Mouse (Mus musculus) hindbrain, embryonic 16.5 days (tissue): ENCODE results near the gene Ccr7. TPM values are rescaled to one million over a fixed set of nuclear protein-coding genes. Genes with fewer than 3 reads are reported as not detected.

Source experiments
- ATAC-seq: fragments of 200-750 bp; cut with Nextera tagmentation; 2 replicates; pipeline ENCODE4 v1.8.0; 2017; ENCODE audit warnings: moderate TSS enrichment, moderate library complexity
- H3K27ac ChIP-seq: fragments of 300-500 bp; sonication (generic); 2 replicates; pipeline ENCODE4 v1.5.1; 2014; ENCODE audit warnings: low read depth, mild to moderate bottlenecking, control low read depth, low read length, moderate library complexity
- H3K27me3 ChIP-seq: fragments of 300-500 bp; sonication (generic); replicated peaks from 2 replicates; pipeline ENCODE4 v1.6.1; 2014; ENCODE audit warnings: low read length; ENCODE audit not compliant: control insufficient read depth, insufficient read depth
- H3K36me3 ChIP-seq: fragments of 300-500 bp; sonication (generic); 2 replicates; pipeline ENCODE4 v1.6.1; 2014; ENCODE audit warnings: mild to moderate bottlenecking, low read length, moderate library complexity, mixed read lengths; ENCODE audit not compliant: control insufficient read depth, insufficient read depth
- H3K4me1 ChIP-seq: fragments of 300-500 bp; sonication (generic); 2 replicates; pipeline ENCODE4 v1.6.1; 2014; ENCODE audit warnings: low read depth, low read length; ENCODE audit not compliant: control insufficient read depth, insufficient read depth
- H3K4me2 ChIP-seq: fragments of 300-500 bp; sonication (generic); 2 replicates; pipeline ENCODE4 v1.6.1; 2014; ENCODE audit warnings: mild to moderate bottlenecking, low read length, control low read depth, moderate library complexity
- H3K4me3 ChIP-seq: fragments of 300-500 bp; sonication (generic); 2 replicates; pipeline ENCODE4 v1.5.1; 2014; ENCODE audit warnings: mild to moderate bottlenecking, low read length, control low read depth, moderate library complexity
- H3K9ac ChIP-seq: fragments of 300-500 bp; sonication (generic); 2 replicates; pipeline ENCODE4 v1.6.1; 2014; ENCODE audit warnings: low read depth, mild to moderate bottlenecking, control low read depth, low read length, moderate library complexity
- H3K9me3 ChIP-seq: fragments of 300-500 bp; sonication (generic); 2 replicates; pipeline ENCODE4 v1.6.1; 2014; ENCODE audit warnings: mild to moderate bottlenecking, low read length, moderate library complexity; ENCODE audit not compliant: control insufficient read depth
- WGBS: fragments of 180-500 bp; shearing (Covaris S2); extraction: QIAGEN DNeasy Blood & Tissue Kit; methylation state at CpG from one replicate; pipeline ENCODE4 v1.1.7; 2014; 5-methylcytosine and 5-hydroxymethylcytosine counted together
- polyA plus RNA-seq: library from polyadenylated mRNA; unstranded; fragments of >200 nt; fragmentation: Nextera tagmentation; extraction: Ambion mirVana; gene quantifications from 2 replicates; pipeline ENCODE4 v1.2.1, GENCODE M21; 2015

Gene Ccr7
- polyA plus RNA-seq, 1 experiment from 2014 or later: not detected

DNA sequence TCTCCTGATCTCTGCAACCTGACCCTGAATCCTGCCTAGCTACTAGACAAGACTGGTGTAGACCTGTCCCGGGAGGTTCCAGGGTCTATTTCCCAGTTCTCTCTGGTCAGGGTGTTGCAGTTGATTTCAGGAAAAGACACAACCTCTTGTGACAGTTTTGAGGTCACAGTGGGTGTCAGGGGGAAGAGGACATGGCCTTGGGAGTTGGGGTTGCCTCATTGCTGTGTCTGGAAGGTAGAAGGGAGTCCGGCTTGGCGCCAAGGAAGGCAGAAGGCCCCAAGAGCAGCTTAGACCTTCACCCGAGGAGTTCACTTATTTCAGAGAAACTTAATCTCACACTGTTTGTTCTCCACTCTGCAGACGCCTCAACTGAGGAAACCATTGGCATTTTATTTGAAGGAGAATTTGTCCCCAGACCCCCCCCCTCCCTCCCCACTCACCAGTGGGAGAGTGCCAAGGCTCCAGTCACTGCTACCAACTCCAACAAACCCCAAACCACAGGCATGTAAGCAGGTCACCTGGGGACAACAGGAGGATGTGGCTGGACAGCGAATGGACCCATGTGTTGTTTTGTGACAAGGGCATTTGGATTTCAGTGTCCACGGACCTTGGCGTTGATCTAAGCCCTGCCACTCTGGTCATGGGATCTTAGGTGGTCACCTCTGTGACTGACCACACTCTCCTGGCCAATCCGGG lies 52.2 kb downstream of the Ccr7 start:
- H3K36me3 ChIP-seq: no peaks in the 10 kb centered on the region
- H3K27me3 ChIP-seq: no peaks in the 10 kb centered on the region
- H3K9me3 ChIP-seq: no peaks in the 10 kb centered on the region
- H3K4me1 ChIP-seq: no peaks in the 10 kb centered on the region
- 89% methylated on average over 9 of the region's 9 CpGs for WGBS
- ATAC-seq: no peak
- no peak overlapping the region for H3K9ac ChIP-seq
- H3K4me2 ChIP-seq: no peak overlapping the region
- H3K4me3 ChIP-seq: no peak overlapping the region
- no peak overlapping the region for H3K27ac ChIP-seq

- Histone ChIP-seq H3K4me2 (no peak overlapping the region), H3K4me1 (no peaks in the 10 kb centered on the region), H3K36me3 (no peaks in the 10 kb centered on the region), H3K4me3 (no peak overlapping the region), H3K27ac (no peak overlapping the region), H3K27me3 (no peaks in the 10 kb centered on the region), H3K9me3 (no peaks in the 10 kb centered on the region), H3K9ac (no peak overlapping the region)
- WGBS: 89% methylated on average over 8 of the region's 8 CpGs
- ATAC-seq: no peak
Observed at GRCm38 (mm10) chr11:99101693-99102092, 53.2 kb downstream of the Ccr7 start.

DNA sequence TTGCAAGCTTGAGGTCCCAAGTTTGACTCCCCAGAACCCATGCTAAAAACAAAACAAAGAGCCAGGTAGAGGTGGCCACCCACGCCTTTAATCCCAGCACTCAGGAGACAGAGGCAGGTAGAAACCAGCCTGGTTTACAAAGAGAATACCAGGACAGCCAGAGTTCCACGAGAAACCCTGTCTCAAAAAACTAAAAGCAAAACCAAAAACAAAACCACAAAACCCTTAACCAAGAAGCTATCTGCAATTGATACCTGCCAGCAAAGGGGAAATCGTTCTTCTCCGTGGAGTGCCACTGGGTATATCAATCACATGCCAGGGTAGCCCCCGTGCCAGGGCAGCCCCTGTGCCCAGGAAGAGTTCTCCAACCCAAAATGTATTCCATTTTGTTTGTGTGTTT lies 54.7 kb downstream of the Ccr7 start:
- WGBS: 83% methylated on average over 5 of the region's 5 CpGs
- no peak for ATAC-seq
- Histone ChIP-seq H3K4me2 (no peak overlapping the region), H3K36me3 (no peaks in the 10 kb centered on the region), H3K27ac (no peak overlapping the region), H3K9me3 (no peaks in the 10 kb centered on the region), H3K9ac (no peak overlapping the region), H3K4me3 (no peak overlapping the region), H3K4me1 (no peaks in the 10 kb centered on the region), H3K27me3 (no peaks in the 10 kb centered on the region)

DNA sequence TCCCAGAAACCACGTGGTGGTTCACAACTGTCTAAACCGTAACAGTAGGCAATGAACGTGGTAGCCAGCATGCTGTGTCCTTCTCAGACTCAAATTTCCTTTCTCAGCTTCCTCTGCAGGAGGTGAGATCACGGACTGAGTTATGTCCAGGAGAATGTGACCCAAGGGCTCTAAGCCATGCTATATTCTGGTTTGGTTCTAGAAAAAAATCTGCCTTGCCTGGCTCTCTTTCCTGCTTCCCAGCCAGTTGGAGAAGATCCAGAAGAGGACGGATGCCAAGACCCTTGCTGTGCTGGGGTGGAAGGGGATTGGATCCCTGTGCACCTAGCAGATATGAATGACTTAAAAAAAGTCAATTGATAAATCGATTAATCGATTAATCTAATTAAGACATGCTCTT lies 55.4 kb downstream of the Ccr7 start:
- H3K36me3 ChIP-seq: no peaks in the 10 kb centered on the region
- WGBS: 76% methylated on average over 7 of the region's 7 CpGs
- H3K9ac ChIP-seq: no peak overlapping the region
- H3K4me1 ChIP-seq: no peaks in the 10 kb centered on the region
- H3K4me2 ChIP-seq: no peak overlapping the region
- no peak overlapping the region for H3K4me3 ChIP-seq
- H3K27me3 ChIP-seq: no peaks in the 10 kb centered on the region
- no peak for ATAC-seq
- no peaks in the 10 kb centered on the region for H3K9me3 ChIP-seq
- no peak overlapping the region for H3K27ac ChIP-seq

DNA sequence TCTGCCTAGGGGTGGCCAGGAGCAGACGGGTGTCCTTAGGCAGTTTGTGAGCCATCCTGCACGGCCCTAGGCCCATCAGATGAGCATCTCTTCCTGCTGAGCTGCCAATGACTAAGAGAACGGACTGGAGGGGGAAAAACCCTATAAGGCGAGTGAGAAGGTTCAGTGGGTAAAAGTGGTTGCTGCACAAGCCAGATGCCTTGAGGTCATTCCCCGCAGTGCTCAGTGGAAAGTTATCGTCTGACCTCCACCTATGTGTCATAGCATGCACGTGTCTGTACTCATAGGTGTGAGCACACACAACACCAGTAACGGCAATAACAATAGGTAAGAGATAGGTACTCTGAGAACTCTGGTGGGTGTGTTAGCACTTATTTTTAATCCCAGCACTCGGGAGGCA lies 56.0 kb downstream of the Ccr7 start:
- H3K27me3 ChIP-seq: no peaks in the 10 kb centered on the region
- no peak overlapping the region for H3K4me2 ChIP-seq
- no peak overlapping the region for H3K9ac ChIP-seq
- no peak for ATAC-seq
- no peaks in the 10 kb centered on the region for H3K4me1 ChIP-seq
- no peaks in the 10 kb centered on the region for H3K9me3 ChIP-seq
- no peak overlapping the region for H3K27ac ChIP-seq
- H3K4me3 ChIP-seq: no peak overlapping the region
- 88% methylated on average over 9 of the region's 9 CpGs for WGBS
- H3K36me3 ChIP-seq: no peaks in the 10 kb centered on the region

DNA sequence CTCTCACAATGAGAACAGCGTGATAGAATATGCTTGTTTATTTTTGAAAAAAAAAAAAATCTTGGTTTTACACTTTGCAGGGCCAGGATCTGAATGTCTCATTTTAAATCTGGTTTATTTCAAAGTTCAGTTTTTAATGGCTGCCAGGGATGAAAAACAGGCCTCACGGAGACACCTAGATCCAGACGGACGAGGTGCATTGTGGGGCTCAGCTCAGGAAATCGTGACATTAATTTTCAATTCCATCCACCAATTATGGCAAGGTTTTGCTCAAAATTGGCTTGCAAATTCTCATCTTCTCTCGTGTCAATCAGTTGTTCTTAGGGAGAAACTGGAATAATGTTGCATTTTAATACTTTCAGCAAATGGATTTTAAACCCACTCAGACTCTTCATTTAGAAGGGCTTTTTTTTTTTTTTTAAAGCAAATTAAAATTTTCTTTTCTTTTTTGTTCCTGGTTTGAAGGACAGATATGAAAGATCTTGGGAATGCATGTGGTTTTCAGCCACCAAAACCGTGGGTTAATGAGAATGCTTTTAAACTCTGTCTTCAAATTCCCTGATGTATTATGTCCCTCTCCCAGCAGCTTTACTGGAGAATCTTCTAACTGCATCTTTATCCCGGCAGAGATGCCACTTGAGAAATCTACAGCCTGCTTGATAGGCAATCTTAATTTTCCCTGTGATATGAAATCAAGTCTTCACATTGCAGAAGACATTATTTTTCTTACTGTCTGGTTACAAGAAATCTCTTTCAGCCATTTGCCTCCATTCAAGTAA lies 57.7 kb downstream of the Ccr7 start:
- Histone ChIP-seq H3K4me3 (no peak overlapping the region), H3K27ac (no peak overlapping the region), H3K4me2 (no peak overlapping the region), H3K27me3 (no peaks in the 10 kb centered on the region), H3K9me3 (no peaks in the 10 kb centered on the region), H3K9ac (no peak overlapping the region), H3K4me1 (no peaks in the 10 kb centered on the region), H3K36me3 (no peaks in the 10 kb centered on the region)
- ATAC-seq: no peak
- 71% methylated on average over 8 of the region's 8 CpGs for whole genome bisulfite sequencing

DNA sequence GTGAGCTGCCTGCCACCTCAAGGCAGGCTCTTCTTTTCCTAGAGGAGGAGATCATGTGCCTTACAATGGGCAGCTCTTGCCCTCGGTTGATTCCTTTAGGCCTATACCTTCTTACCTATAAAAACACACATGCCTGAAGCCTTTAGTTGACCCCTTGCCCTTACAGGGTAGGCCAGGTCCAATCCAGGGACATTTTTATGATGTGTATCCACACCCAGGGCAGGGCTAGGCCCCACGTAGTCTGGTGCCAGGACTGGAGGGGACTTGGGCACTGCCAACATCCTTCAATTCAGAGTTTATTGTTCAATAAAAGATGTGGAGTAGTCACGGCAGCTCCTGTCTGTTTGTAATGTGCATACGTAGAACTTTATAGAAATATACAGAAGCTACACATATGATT lies 58.5 kb downstream of the Ccr7 start:
- Histone ChIP-seq H3K9me3 (no peaks in the 10 kb centered on the region), H3K36me3 (no peaks in the 10 kb centered on the region), H3K9ac (no peak overlapping the region), H3K4me2 (no peak overlapping the region), H3K27me3 (no peaks in the 10 kb centered on the region), H3K4me3 (no peak overlapping the region), H3K4me1 (no peaks in the 10 kb centered on the region), H3K27ac (no peak overlapping the region)
- WGBS: 82% methylated on average over 4 of the region's 4 CpGs
- ATAC-seq: no peak

DNA sequence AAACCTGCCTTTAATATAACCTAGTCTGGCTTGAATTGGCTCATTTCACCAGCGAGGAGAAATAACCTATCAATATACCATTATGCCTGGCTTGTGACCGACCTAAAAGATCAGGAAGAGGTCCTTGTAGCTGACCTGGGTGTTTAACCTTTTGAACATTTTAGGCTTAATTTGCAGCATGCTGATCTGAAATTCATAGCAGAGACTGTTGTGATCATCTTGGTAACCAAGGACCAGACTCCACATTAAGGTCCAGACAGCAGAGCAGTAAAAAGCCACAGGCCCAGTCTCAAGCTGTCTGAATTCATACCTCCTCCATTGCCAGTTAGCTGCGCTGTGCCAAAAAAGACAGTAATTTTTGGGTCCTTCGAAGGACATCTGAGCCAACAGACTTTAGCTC lies 59.1 kb downstream of the Ccr7 start:
- no peak overlapping the region for H3K9ac ChIP-seq
- H3K4me3 ChIP-seq: no peak overlapping the region
- no peaks in the 10 kb centered on the region for H3K36me3 ChIP-seq
- WGBS: 74% methylated on average over 4 of the region's 4 CpGs
- no peak overlapping the region for H3K27ac ChIP-seq
- no peak for ATAC-seq
- H3K9me3 ChIP-seq: no peaks in the 10 kb centered on the region
- H3K4me1 ChIP-seq: no peaks in the 10 kb centered on the region
- no peaks in the 10 kb centered on the region for H3K27me3 ChIP-seq
- no peak overlapping the region for H3K4me2 ChIP-seq

DNA sequence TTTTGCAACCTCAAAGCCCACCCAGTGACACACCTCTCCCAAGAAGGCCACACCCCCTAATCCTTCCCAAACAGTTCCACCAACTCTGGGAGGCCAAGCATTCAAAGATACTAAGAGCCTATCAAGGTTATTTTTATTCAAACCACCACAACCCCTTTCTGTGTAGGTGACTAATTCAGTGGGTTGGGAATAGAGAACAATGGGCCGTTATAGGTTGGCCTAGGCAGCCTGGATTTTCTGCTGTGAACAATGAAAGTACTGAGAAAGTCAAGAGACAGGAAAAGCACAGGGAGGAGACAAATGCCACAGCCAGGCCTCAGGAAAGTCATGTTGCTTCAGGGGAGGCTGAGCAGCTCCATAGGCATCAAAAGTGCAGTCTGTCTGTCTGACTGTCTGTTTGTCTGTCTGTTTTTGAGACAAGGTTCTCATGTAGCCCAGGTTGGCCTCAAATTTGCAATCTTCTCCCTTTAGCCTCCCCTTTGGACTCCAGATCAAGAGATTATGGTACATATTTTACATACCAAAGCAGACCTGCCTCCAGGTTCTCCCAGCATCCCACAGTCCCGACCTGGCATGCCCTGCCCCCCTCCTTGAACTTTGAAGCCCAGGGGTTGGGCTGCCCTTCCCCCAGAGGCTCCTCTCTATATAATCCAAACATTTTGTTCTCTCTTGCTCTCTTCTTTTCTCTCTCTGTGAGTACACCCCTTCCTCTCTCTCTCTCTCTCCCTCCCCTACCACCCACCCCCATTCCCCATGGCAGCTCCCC lies 59.8 kb downstream of the Ccr7 start:
- H3K4me1 ChIP-seq: no peaks in the 10 kb centered on the region
- no peak for ATAC-seq

More for the DNA sequence above, 59.8 kb downstream of the Ccr7 start:
- Histone ChIP-seq H3K36me3 (no peaks in the 10 kb centered on the region), H3K4me3 (no peak overlapping the region), H3K9me3 (no peaks in the 10 kb centered on the region), H3K9ac (no peak overlapping the region), H3K4me2 (no peak overlapping the region), H3K27me3 (no peaks in the 10 kb centered on the region), H3K27ac (no peak overlapping the region)
- 74% methylated on average over 2 of the region's 2 CpGs for WGBS
